Mouse (Mus musculus): Measurements from ENCODE around the gene Rrad.
"Not testable (repeated sequence)": the region's sequence is repeated elsewhere in the genome, so short reads cannot be mapped to it uniquely, and the experiment has no call there.

Gene Rrad

DNA sequence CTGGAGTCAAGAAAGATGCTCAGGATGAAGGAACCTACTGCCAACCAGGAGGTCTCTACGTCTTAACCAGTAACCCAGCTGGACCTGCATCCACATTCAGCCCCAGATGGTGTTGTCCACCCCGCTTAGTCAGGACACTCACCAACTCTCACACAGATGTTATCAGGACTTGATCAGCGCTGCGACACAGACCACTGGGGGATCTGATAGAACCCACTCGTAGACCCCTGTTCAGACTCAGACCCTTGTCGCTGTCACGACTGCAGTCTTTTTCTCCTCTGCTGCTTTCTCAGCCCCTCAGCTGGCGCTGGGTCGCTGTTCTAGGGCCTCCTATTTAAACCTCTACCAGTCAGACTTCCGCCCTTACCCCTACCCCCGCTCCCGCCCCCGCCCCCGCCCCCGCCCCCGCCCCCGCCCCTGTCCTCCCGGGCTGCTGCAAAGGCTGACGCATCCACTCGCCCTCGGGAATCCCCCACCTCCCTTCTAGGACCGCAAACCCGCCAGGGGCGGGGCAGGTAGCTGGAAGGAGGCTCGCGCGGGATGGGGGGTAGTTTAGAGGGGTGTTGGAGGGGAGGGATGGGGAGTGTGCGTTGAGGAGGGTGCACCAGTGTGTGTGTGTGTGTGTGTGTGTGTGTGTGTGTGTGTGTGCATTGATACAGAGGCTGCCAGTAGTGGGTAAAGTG lies at the start of gene Rrad:
Rrad (minus strand) TSS at position 347 of the 683 bp plus-strand sequence.
- DNase-seq (ENCODE audit: low spot score in 2 of 2): peak; percentile 29 to 34

DNA sequence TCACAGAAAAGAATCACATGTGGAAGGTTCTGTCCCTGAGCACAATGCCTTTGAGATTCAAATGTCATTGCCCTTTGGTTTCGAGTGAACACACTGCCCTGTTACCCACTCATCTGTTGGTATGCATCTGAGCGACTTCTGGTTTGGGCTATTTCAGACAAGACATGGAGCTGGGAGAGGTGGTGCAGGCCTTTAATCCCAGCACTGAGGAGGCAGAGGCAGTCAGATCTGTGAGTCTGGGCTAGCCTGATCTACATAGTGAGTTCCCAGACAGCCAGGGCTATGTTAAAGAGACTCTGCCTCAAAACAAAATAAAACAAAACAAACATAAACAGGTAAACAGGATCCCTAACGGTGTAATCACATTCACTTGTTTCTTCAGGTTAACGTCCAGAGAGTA lies 24.5 kb upstream of the Rrad start:
- no peak for DNase-seq (ENCODE audit: low spot score in 2 of 2)

DNA sequence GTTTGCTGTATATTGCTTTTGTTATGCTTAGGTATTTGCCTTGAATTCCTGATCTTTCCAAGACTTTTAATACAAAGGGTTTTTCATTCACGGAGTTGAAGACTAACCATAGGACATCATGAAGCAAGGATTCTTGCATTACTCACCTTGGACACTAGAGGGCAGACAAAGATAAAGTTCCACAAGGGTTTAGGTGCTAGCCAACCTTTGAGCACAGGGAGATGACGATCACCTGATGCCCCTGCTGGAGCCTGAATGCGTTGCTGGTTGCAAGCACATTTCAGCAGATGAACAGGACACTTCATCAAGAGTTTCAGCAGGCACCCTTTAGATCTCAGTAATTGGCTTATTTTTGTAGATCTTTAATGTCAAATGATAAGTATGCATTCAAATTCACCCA lies 23.9 kb upstream of the Rrad start:
- peak in 1 of 2 experiments; percentile 64 for DNase-seq (ENCODE audit: low spot score in 2 of 2)

DNA sequence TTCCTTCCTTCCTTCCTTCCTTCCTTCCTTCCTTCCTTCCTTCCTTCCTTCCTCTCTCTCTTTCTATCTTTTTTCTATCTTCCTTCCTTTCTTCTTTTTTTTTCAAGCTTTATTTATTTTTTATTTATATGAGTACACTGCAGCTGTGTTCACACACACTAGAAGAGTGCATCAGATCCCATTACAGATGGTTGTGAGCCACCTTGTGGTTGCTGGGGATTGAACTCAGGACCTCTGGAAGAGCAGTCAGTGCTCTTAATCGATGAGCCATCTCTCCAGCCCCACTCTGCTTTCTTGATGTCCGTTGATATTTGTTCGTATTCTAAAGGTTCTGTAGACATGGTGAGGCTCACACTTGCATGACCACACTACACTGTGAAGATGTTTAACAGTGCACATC lies 13.1 kb upstream of the Rrad start:
- DNase-seq (ENCODE audit: low spot score in 2 of 2): not testable (repeated sequence)

DNA sequence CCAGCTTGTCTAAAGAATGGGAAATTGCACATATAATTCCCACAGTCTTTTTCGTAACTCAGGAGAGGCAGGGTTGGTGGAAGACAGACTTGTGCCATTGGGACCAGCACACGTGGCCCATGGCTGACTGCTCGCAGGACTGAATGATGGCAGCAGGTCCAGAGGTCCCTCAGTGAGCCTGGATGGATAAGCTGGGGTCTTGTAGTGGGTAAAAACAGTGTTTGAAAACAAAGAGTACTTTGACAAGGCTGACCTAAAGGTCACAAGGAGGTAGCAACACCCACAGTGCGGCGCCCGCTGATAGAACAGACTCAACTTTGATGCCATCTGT lies 11.2 kb upstream of the Rrad start:
- no peak for DNase-seq (ENCODE audit: low spot score in 2 of 2)

DNA sequence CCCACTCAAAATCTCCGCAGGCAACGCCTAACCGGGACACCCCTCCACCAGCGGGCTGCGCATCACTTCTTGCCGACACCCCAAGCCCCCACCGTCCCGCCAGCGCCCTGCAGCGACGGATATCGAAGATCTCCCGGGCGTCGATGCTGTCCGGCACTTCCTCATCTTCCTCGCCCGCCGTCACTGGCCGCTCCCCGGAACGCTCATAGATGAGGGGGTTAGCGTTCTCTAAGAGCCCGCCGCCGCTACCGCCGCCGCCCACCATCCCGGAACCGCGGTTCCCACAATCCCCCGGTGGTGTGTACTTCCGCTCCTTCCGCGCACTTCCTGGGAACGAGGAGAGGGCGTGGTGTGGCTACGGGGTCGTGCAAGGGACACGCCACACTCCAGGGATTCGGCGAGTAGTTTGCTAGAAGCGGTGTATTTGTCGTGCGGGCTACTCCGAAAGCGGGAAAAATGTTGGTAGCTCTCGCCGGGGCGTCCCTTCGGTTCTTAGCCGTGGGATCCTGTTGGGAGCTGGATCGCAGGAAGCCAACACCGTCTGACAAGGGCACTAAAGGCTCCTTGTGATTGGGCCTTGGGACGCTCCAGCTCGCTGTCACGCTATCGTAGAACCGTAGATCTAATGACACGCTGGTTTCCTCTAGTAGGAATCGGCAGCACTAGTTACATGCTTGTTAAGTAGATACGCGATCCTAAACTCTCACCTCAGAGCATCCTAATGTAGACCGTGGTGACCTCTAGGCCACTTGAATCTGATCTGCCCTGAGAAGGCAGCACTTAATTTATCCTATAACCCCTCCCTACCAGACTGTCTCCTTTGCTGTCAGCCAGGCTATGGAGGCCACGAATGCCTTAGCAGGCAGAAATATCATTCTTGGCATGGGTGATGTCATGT lies 10.5 kb upstream of the Rrad start, which contains the start of gene Ciao2b:
Ciao2b (minus strand) TSS at position 540 of the 898 bp plus-strand sequence.
- peak; percentile 62 to 69 for DNase-seq (ENCODE audit: low spot score in 2 of 2)

DNA sequence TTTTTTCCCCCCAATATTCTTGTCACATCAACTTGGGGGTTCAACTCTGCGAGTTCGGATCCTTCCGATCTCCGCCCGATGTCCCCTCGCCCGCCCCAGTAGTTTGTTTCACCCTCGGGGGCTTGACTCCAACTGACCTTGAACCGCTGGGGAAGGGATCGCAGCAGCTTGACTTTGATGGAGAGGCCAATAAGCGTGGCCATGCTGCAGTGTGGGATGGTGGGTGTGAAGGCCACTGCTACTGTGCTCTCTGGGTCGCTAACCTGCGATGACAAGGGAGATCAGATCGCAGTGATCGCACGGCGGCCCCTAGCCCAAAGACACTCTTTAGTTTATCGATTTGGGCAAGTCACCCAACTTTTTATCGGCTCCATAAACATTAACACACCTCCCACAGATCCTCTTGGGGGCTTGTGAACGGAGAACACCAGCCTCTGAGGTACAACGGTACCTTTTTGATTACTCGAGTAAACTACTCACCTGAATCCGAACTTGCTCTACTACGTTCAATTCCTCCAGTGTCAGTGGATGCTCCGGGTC lies 9.8 kb upstream of the Rrad start:
- no peak for DNase-seq (ENCODE audit: low spot score in 2 of 2)

DNA sequence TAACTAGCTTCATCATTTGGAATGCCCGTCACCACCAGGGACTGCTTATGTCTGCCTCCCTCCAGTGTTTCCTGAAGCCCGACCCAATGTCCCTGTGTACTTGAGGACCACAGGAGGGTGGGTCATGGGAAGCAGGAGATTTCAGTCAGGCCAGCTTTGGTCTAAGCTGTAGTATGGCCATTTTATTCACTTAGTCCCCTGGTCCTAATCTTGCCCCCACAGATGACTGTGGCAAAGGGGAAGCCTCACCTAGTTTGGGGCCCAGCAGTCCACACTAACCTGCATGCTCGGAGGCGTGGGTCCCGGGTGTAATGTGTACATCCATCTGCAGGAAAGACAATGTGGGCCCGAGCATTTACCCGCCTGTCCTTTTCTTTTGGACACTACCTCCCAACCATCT lies 9.1 kb upstream of the Rrad start:
- no peak for DNase-seq (ENCODE audit: low spot score in 2 of 2)

DNA sequence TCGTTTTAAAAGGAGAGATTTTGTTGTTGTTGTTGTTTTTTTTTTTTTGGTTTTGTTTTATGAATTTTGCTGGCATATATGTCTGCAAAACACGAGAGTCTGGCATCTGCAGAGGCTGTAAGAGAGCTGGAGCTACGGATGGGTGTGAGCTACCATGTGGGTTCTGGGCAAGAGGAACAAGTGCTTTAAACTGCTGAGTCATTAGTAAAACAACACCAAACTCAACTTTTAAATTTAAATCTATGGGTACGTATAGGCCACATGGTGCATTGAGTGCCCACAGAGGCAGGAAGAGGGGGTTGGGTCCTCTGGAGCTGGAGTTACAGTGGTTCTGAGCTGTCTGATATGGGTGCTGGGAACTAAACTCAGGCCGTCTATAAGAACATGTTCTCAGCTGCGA lies 6.9 kb upstream of the Rrad start:
- DNase-seq (ENCODE audit: low spot score in 2 of 2): no peak

DNA sequence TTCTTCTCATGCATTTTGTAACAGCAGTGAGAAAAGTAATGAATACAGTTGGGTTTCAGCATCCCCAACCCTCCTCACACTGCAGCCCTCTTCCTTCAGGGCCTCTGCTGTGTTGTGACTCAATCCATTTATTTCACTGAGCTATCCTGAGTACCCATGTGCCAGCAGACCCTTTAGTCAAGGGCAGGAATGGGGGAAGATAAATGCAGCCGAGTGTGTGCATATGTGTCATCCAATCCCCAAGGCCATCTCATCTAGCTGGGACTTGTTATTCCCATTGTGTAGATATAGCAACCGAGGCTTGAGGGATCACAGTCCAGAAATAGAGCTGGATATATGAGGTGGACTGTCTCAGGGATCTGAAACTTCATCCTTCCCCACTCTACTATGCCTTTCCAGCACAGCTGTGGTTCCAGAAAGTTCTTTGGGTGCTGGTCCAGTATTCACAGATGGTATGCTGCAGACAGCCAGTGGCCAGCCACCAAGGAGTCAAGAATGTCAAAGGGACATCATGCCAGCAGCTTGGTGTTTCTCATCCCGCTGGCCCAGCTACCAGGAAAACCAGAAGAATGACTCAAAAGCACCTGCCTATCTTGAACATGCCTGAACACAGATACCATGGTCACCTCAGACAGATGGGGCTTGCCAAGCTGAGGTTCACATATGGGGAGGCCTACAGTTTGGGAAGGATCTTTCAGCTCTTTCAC lies 4.0 kb upstream of the Rrad start:
- DNase-seq (ENCODE audit: low spot score in 2 of 2): no peak

DNA sequence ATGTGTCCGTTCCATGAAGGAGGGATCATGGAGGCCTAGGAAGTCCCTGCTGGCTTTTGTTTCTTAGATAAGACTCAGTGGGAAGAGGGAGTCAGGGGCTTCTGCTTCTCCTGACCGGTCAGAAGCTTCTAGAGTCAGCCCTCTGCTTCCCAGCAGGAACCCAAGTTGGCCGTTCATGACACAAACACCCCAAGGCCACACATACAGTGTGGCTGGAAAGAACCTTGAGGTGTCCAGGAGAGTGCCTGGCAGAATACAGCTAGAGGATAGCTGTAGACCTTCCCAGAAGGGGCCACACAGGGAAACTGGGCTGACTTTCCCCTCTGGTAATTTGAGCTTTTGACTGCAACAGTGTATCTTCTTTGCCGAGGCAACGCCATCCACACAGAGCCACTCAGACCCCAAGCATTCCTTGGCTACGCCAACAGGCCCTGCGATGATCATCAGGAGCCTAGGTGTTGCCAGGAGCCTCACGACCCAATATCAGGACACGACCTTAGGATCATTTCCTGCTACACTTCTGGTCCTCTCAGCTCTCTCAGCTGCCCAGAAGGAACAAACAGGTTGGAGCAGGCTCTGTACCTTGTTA lies 2.1 kb upstream of the Rrad start:
- no peak for DNase-seq (ENCODE audit: low spot score in 2 of 2)

DNA sequence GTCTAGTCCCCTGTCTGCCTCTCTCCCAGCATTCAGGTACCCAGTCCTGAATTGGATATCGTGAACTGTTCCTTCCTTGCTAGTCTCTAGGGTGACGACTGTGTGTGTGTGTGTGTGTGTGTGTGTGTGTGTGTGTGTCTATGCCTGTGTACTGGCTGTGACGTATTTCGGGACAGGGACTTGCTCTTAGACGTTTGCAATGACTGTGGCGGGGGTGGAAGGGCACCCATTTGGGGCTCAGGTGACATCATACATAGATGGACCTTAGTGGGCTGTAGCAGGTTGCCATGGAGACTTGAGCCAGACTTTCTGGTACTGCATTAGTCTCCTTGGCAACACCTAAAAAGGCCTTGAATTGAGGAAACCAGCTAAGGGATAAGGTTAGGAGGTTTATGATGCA lies 1.4 kb upstream of the Rrad start:
- no peak for DNase-seq (ENCODE audit: low spot score in 2 of 2)

DNA sequence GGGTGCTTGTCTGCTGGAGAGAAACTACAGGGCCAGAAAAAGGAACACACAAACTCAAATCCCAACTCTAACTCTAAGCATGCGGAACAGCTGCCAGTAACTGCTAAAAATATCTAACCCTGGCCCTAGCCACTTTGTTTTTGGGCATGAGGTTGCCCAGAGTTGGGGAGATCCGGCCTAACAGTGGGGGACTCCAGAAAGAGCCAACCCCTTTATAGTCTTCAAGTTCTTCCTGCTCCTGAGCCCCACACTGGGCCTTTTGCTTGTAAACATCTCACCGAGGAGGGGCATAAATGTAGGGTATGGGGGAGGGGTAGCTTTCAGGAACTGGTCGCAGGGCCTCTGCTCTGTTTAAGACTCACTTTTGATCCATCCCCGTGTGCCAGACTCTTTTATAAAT lies 848 bp upstream of the Rrad start:
- DNase-seq (ENCODE audit: low spot score in 2 of 2): no peak

DNA sequence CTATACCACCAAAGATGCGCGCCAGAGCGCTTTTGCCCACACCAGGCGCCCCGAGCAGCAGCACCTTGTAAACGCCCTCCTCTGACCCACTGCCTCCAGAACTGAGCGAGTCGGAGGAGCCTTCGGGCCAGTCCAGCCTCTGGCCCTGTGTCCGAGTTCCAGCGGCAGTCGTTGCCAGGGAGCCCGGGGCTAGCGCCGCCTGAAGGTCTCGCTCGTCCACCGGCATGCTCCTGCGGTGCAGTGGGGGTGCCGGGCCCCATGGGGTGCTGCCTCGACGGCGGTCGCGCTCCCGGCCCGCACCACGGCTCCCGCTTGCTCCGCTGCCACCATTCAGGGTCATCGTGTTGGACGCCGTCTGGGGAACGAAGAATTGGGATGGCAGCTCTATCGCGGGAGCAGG lies 553 bp downstream of the Rrad start:
- DNase-seq (ENCODE audit: low spot score in 2 of 2): no peak

DNA sequence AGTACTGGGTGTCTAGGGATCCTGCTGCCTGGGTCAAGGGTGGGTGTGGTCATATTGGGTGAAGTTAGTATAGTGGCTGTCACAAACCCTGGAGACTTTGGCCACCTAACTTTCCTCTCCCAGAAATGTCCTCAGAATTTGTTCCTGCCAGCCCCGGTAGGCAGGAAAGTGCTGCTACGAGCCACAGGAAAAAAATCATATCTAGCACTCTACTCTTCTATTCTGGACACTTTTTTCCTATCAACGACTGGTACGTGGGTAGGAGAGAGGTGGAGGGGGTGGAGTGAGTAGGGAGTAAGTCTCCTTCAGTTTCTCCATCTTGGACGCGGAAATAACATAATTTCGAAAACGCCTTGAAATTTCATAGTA lies 1.0 kb downstream of the Rrad start:
- no peak for DNase-seq (ENCODE audit: low spot score in 2 of 2)

DNA sequence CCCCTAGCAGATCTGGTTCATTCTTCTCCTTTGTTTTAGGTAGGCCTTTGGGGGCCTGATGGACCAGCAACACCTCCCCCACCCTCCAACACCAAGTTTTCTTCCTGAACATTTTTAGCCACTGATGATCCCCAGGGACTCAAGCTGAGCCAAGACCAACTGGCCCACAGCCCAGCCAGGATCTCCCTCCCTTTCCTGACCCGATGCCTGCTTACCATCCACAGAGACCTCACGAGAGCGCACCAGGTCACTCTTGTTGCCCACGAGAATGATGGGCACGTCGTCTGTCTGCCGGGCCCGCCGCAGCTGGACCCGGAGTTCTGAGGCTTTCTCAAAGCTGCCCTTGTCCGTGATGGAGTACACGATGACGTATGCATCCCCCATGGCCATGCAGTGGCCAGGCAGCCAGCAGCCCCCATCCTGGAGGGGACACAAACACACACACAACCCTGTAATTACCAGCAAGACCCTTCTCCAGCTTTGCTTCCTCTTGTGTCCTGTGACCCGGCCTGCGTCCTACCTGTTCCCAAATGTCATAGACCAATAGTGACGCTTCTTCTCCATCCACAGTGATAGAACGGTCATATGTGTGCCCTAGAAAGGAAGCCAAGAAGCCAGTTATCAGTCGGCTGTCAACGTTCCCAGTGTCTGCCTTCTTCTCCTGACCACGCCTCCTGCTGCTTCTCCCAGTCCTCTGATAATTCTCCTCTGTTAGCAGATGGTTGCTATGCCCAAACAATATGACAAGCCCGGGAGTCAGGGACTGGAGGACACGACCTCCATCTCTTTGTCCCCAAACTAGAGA lies 1.6 kb downstream of the Rrad start:
- peak in 1 of 2 experiments; percentile 3 for DNase-seq (ENCODE audit: low spot score in 2 of 2)

DNA sequence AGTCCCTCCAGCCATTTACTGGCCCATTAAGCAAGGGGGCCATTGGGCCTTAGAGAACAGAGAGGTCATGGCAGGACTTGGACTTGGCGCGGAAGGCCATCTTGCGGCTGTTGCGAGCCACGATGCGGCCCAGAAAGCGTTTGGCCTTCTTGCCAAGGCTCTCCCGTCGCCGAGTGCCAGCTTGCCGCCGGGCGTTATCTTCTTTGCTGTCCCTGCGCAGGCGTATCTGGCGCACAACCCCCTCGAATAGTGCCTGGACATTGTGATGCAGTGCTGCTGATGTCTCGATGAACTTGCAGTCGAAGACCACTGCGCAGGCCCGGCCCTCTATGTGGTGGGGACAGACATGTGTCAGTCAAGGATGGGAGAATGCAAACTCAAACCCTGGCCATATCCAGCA lies 2.7 kb downstream of the Rrad start:
- no peak for DNase-seq (ENCODE audit: low spot score in 2 of 2)

DNA sequence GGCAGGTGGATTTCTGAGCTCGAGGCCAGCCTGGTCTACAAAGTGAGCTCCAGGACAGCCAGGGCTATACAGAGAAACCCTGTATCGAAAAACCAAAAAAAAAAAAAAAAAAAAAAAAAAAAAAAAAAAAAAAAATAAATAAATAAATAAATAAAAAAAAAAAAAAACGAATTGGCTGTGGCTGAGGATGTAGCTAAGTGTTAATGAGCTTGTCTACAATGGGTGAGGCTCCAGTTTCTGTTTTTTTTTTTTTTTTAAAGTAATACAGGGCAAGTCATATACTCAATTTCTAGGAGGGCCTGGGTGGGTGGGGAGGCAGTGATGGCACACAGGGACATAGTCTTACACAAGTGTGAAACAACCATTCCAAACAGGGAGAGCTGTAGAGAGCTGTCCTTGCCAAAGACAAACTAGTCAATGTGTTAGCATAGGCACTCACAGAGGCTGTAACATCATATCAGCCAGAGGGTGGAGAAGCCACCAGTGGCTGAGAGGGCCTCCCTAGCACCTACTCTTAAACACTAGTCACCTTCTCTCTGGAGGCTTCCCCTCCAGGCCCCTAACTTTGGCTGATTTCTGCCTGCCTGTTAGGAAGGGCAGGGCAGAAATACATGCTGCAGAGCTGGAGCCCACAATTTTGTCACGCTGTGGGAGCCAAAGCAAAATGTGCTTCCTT lies 3.9 kb downstream of the Rrad start:
- no peak for DNase-seq (ENCODE audit: low spot score in 2 of 2)

DNA sequence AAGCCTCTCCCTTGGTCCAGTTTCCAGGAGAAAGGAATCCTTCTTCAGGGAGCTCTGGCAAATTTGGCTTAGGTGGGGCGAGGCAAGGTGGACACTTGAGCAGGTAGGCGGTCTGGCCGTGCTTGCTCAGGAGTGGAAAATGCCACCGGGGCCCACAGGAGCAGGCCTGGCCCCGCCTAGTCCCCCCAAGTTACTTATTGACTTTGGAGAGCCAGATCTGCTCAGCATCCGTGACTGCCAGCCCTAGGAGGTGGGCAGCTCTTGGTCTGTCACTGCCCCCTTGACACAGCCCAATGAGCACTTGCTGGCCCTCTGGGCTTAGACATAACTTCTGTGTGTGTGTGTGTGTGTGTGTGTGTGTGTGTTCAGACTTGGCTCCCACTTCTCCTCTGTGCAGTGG lies 7.0 kb downstream of the Rrad start, which contains the start of gene Cdh16:
Cdh16 (minus strand) TSS at position 236 of the 400 bp plus-strand sequence.
- no peak for DNase-seq (ENCODE audit: low spot score in 2 of 2)

DNA sequence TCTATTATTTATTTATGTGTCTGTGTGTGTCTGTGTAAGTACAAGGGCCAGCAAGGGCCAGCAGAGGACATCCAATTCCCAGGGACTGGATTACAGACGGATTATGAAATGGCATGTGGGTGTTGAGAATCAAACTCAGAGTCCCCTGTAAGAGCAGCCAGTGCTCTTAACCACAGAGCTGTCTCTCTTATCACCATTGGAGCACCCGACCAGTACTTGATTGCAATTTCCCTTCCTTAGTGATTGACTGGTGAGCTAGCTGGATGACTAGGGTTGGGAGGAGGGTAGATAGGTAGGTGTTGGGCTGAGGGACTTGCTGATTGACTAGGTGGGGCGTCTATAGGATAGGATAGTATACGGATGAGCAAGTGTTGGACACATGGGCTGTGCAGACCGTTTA lies 10.4 kb downstream of the Rrad start:
- no peak for DNase-seq (ENCODE audit: low spot score in 2 of 2)

DNA sequence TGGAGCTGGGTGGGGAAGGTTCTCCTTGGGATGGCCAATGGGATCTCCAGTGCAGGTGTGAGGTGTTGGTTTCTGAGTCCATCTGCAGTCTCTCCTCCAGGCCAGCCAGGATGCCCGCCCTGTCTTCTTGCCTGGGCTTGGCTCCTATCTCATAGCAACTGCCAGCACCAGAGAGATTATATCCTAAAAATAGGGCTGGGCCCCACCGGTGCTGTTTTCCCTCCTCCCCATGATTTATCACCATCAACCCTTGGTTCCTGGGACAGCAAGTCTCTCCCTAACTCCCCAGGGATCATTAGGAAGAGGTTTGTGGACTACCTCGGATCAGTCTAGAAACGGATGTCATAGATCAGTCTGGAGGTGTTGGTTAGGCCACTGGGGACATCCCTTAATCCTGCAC lies 18.0 kb downstream of the Rrad start:
- no peak for DNase-seq (ENCODE audit: low spot score in 2 of 2)
